Mouse (Mus musculus) liver, embryonic 15.5 days (tissue): Measurements from ENCODE around the gene C330021F23Rik. TPM values are rescaled to one million over a fixed set of nuclear protein-coding genes. Genes with fewer than 3 reads are reported as not detected.
"Not testable (repeated sequence)": the region's sequence is repeated elsewhere in the genome, so short reads cannot be mapped to it uniquely, and the experiment has no call there.

Experiments used
- ATAC-seq: fragments of 200-750 bp; cut with Nextera tagmentation; 2 replicates; pipeline ENCODE4 v1.8.0; 2017; ENCODE audit warnings: moderate number of reproducible peaks, mild to moderate bottlenecking, moderate library complexity; ENCODE audit not compliant: insufficient read depth
- H3K27ac ChIP-seq: fragments of 300-500 bp; sonication (generic); replicated peaks from 2 replicates; pipeline ENCODE4 v1.5.1; 2015; ENCODE audit warnings: mild to moderate bottlenecking, inconsistent platforms
- H3K27me3 ChIP-seq: fragments of 300-500 bp; sonication (generic); 2 replicates; pipeline ENCODE4 v1.6.1; 2015; ENCODE audit warnings: mild to moderate bottlenecking, inconsistent platforms
- H3K36me3 ChIP-seq: fragments of 300-500 bp; sonication (generic); replicated peaks from 2 replicates; pipeline ENCODE4 v1.6.1; 2015; ENCODE audit warnings: moderate library complexity, mild to moderate bottlenecking, inconsistent platforms
- H3K4me1 ChIP-seq: fragments of 300-500 bp; sonication (generic); replicated peaks from 2 replicates; pipeline ENCODE4 v1.6.1; 2015; ENCODE audit warnings: inconsistent platforms
- H3K4me2 ChIP-seq: fragments of 300-500 bp; sonication (generic); 2 replicates; pipeline ENCODE4 v1.6.1; 2015; ENCODE audit warnings: moderate library complexity, mild to moderate bottlenecking, inconsistent platforms
- H3K4me3 ChIP-seq: fragments of 300-500 bp; sonication (generic); replicated peaks from 2 replicates; pipeline ENCODE4 v1.5.1; 2015; ENCODE audit warnings: mild to moderate bottlenecking, inconsistent platforms
- H3K9ac ChIP-seq: fragments of 300-500 bp; sonication (generic); 2 replicates; pipeline ENCODE4 v1.6.1; 2015; ENCODE audit warnings: moderate library complexity, mild to moderate bottlenecking, inconsistent platforms
- H3K9me3 ChIP-seq: fragments of 300-500 bp; sonication (generic); replicated peaks from 2 replicates; pipeline ENCODE4 v1.6.1; 2016; ENCODE audit warnings: inconsistent platforms
- WGBS: fragments of 180-500 bp; shearing (Covaris S2); methylation state at CpG from one replicate; pipeline ENCODE4 v1.1.7; 2015; ENCODE audit warnings: mixed read lengths; ENCODE audit not compliant: insufficient replicate concordance; 5-methylcytosine and 5-hydroxymethylcytosine counted together
- polyA plus RNA-seq: library from polyadenylated mRNA; unstranded; fragments of >200 nt; fragmentation: Nextera tagmentation; extraction: Ambion mirVana; gene quantifications from 2 replicates; pipeline ENCODE4 v1.2.1, GENCODE M21; 2015

C330021F23Rik gene
- polyA plus RNA-seq, 1 experiment from 2014 or later: 4.4 TPM

DNA sequence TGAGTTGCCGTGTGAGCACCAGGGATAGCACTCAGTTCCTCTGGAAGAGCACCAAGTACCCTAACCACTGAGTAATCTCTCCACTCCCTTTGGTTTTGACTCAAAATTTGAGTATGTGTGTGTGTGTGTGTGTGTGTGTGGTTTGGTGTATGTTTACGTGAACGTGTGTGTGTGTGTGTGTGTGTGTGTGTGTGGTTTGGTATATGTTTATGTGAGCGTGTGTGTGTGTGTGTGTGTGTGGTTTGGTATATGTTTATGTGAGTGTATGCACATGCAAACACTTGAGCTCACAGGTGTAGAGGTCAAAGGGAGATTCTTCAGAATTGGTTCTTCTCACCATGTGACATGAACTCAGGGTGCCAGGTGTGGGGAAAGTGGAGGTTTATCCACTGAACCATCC is 11.7 kb upstream of the C330021F23Rik start:
- Histone ChIP-seq H3K4me2 (no peak overlapping the region), H3K4me3 (no peak overlapping the region), H3K36me3 (no peaks in the 10 kb centered on the region), H3K9me3 (no peaks in the 10 kb centered on the region), H3K27me3 (no peaks in the 10 kb centered on the region), H3K4me1 (no peaks in the 10 kb centered on the region), H3K27ac (no peak overlapping the region), H3K9ac (no peak overlapping the region)
- peak; percentile 82 for ATAC-seq
- 58% methylated on average over 4 of the region's 4 CpGs for WGBS

DNA sequence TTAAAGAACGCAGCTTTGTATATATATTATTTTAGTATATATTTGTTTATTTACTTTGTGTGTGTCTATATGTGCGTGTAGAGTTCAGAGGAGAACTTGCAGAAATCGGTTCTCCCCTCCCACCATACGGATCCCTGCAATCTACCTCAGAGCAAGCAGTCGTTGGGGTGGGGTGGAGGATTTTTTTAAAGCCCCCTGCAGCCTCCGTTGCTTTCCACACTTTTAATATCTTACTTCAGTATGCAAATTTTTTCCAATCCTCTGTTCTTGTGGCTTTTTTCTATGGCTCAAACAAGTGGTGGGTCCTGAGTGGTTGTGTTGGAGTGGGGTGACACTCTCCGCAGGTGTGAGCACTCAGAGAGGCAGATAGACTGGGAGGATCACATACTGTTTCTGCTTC is 588 bp downstream of the C330021F23Rik start:
- H3K9me3 ChIP-seq: no peaks in the 10 kb centered on the region
- H3K27me3 ChIP-seq: no peaks in the 10 kb centered on the region
- H3K4me3 ChIP-seq: peak overlapping the region; percentile 30
- no peak overlapping the region for H3K9ac ChIP-seq
- peak overlapping the region; percentile 30 for H3K4me2 ChIP-seq
- H3K4me1 ChIP-seq: peaks cover 15% of the 10 kb centered on the region; the same call in 1 of the 2 replicates
- WGBS: 13% methylated on average over 7 of the region's 7 CpGs
- H3K27ac ChIP-seq: peak overlapping the region; percentile 66
- ATAC-seq: peak; percentile 28; the same call in 1 of the 2 replicates
- no peaks in the 10 kb centered on the region for H3K36me3 ChIP-seq

- Histone ChIP-seq H3K9ac (no peak overlapping the region), H3K36me3 (no peaks in the 10 kb centered on the region), H3K9me3 (no peaks in the 10 kb centered on the region), H3K4me1 (peaks cover 15% of the 10 kb centered on the region; the same call in 1 of the 2 replicates), H3K4me3 (no peak overlapping the region), H3K27me3 (no peaks in the 10 kb centered on the region), H3K4me2 (no peak overlapping the region), H3K27ac (no peak overlapping the region)
- 64% methylated on average over 5 of the region's 5 CpGs for WGBS
- ATAC-seq: no peak
Measured at GRCm38 (mm10) chr8:3569784-3570183, 2.0 kb downstream of the C330021F23Rik start.

- Histone ChIP-seq H3K36me3 (no peaks in the 10 kb centered on the region), H3K4me3 (no peak overlapping the region), H3K4me1 (peaks cover 7% of the 10 kb centered on the region; the same call in 1 of the 2 replicates), H3K27me3 (no peaks in the 10 kb centered on the region), H3K9me3 (no peaks in the 10 kb centered on the region), H3K4me2 (no peak overlapping the region), H3K9ac (no peak overlapping the region), H3K27ac (no peak overlapping the region)
- no peak for ATAC-seq
- WGBS: 75% methylated on average over 3 of the region's 3 CpGs
Measured at GRCm38 (mm10) chr8:3574546-3574945, 6.8 kb downstream of the C330021F23Rik start.

- Histone ChIP-seq H3K27me3 (no peaks in the 10 kb centered on the region), H3K4me1 (peaks cover 7% of the 10 kb centered on the region; the same call in 1 of the 2 replicates), H3K4me2 (no peak overlapping the region), H3K9ac (no peak overlapping the region), H3K9me3 (no peaks in the 10 kb centered on the region), H3K27ac (no peak overlapping the region), H3K36me3 (no peaks in the 10 kb centered on the region), H3K4me3 (no peak overlapping the region)
- no peak for ATAC-seq
- WGBS: 59% methylated on average over 15 of the region's 15 CpGs
Measured at GRCm38 (mm10) chr8:3576211-3576960, 8.6 kb downstream of the C330021F23Rik start.

GRCm38 (mm10) chr8:3579390-3580364 is 11.9 kb downstream of the C330021F23Rik start:
- WGBS: 69% methylated on average over 9 of the region's 9 CpGs
- Histone ChIP-seq H3K27me3 (no peaks in the 10 kb centered on the region), H3K4me1 (peaks cover 7% of the 10 kb centered on the region; the same call in 1 of the 2 replicates), H3K9me3 (no peaks in the 10 kb centered on the region), H3K27ac (no peak overlapping the region), H3K9ac (no peak overlapping the region), H3K4me2 (no peak overlapping the region), H3K4me3 (no peak overlapping the region), H3K36me3 (no peaks in the 10 kb centered on the region)
- ATAC-seq: peak; percentile 13; the same call in 1 of the 2 replicates

- H3K27me3 ChIP-seq, H3K36me3 ChIP-seq, H3K9ac ChIP-seq, H3K9me3 ChIP-seq, H3K27ac ChIP-seq, H3K4me2 ChIP-seq, ATAC-seq, H3K4me3 ChIP-seq: not testable (repeated sequence)
- peaks cover 13% of the 10 kb centered on the region for H3K4me1 ChIP-seq
- 72% methylated on average over 3 of the region's 3 CpGs for WGBS
Measured at GRCm38 (mm10) chr8:3581961-3582360, 14.2 kb downstream of the C330021F23Rik start.

GRCm38 (mm10) chr8:3586452-3586851 is 18.7 kb downstream of the C330021F23Rik start:
- peak; percentile 56; the same call in 1 of the 2 replicates for ATAC-seq
- Histone ChIP-seq H3K4me1 (peaks cover 26% of the 10 kb centered on the region), H3K27ac (no peak overlapping the region), H3K9ac (no peak overlapping the region), H3K4me2 (peak overlapping the region; percentile 96), H3K9me3 (no peaks in the 10 kb centered on the region), H3K36me3 (no peaks in the 10 kb centered on the region), H3K4me3 (no peak overlapping the region), H3K27me3 (peaks cover 15% of the 10 kb centered on the region)
- WGBS: 34% methylated on average over 2 of the region's 2 CpGs

- peak within 1 kb of the TSS; percentile 60 for H3K9ac ChIP-seq
- peaks cover 15% of the 10 kb centered on the region for H3K27me3 ChIP-seq
- no peaks in the 10 kb centered on the region for H3K9me3 ChIP-seq
- ATAC-seq: 0 out of 2 replicates have a peak, but pooled peaks have one; percentile 7
- peak within 1 kb of the TSS; percentile 96 for H3K4me2 ChIP-seq
- peaks cover 26% of the 10 kb centered on the region for H3K4me1 ChIP-seq
- H3K27ac ChIP-seq: peak within 1 kb of the TSS; percentile 60
- WGBS: 5% methylated on average over 7 of the region's 7 CpGs
- peak within 1 kb of the TSS; percentile 66 for H3K4me3 ChIP-seq
- H3K36me3 ChIP-seq: no peaks in the 10 kb centered on the region
Measured at GRCm38 (mm10) chr8:3586993-3587390, 19.2 kb downstream of the C330021F23Rik start, which contains the start of gene Camsap3. Gene Camsap3, plus strand, starts transcription at chr8:3587293.

- peak overlapping the region; percentile 60 for H3K27ac ChIP-seq
Measured at GRCm38 (mm10) chr8:3587391-3588257, 19.8 kb downstream of the C330021F23Rik start.

More at GRCm38 (mm10) chr8:3587391-3588257, 19.8 kb downstream of the C330021F23Rik start:
- Histone ChIP-seq H3K9me3 (no peaks in the 10 kb centered on the region), H3K4me3 (peak overlapping the region; percentile 66), H3K27me3 (peaks cover 15% of the 10 kb centered on the region), H3K9ac (peak overlapping the region; percentile 60), H3K4me2 (peak overlapping the region; percentile 96), H3K36me3 (no peaks in the 10 kb centered on the region), H3K4me1 (peaks cover 26% of the 10 kb centered on the region)
- peak; percentile 73 for ATAC-seq
- WGBS: 1% methylated on average over 77 of the region's 77 CpGs
